Mouse (Mus musculus) embryonic facial prominence, embryonic 13.5 days (tissue): ENCODE data around the gene Arhgap20. TPM values are rescaled to one million over a fixed set of nuclear protein-coding genes. Genes with fewer than 3 reads are reported as not detected.

ENCODE experiments used
- ATAC-seq: fragments of 200-750 bp; cut with Nextera tagmentation; 2 replicates; pipeline ENCODE4 v1.8.0; 2017; ENCODE audit warnings: low read depth; ENCODE audit not compliant: insufficient number of reproducible peaks, insufficient read depth, low FRiP score, low TSS enrichment
- H3K27ac ChIP-seq: fragments of 300-500 bp; sonication (generic); 2 replicates; pipeline ENCODE4 v1.5.1; 2015; ENCODE audit warnings: moderate library complexity, mild to moderate bottlenecking, inconsistent platforms
- H3K27me3 ChIP-seq: fragments of 300-500 bp; sonication (generic); 2 replicates; pipeline ENCODE4 v1.6.1; 2015; ENCODE audit warnings: mild to moderate bottlenecking, inconsistent platforms
- H3K36me3 ChIP-seq: fragments of 300-500 bp; sonication (generic); 2 replicates; pipeline ENCODE4 v1.6.1; 2015; ENCODE audit warnings: mild to moderate bottlenecking, inconsistent platforms
- H3K4me1 ChIP-seq: fragments of 300-500 bp; sonication (generic); 2 replicates; pipeline ENCODE4 v1.6.1; 2015; ENCODE audit warnings: inconsistent platforms
- H3K4me2 ChIP-seq: fragments of 300-500 bp; sonication (generic); 2 replicates; pipeline ENCODE4 v1.6.1; 2015; ENCODE audit warnings: moderate library complexity, mild to moderate bottlenecking, inconsistent platforms
- H3K4me3 ChIP-seq: fragments of 300-500 bp; sonication (generic); 2 replicates; pipeline ENCODE4 v1.5.1; 2015; ENCODE audit warnings: mild to moderate bottlenecking, inconsistent platforms
- H3K9ac ChIP-seq: fragments of 300-500 bp; sonication (generic); 2 replicates; pipeline ENCODE4 v1.6.1; 2015; ENCODE audit warnings: mild to moderate bottlenecking, inconsistent platforms
- H3K9me3 ChIP-seq: fragments of 300-500 bp; sonication (generic); 2 replicates; pipeline ENCODE4 v1.6.1; 2016; ENCODE audit warnings: inconsistent platforms
- WGBS: fragments of 180-500 bp; shearing (Covaris S2); methylation state at CpG from one replicate; pipeline ENCODE4 v1.1.7; 2015; ENCODE audit warnings: mixed read lengths; 5-methylcytosine and 5-hydroxymethylcytosine counted together
- polyA plus RNA-seq: library from polyadenylated mRNA; unstranded; fragments of >200 nt; fragmentation: Nextera tagmentation; extraction: Ambion mirVana; gene quantifications from 2 replicates; pipeline ENCODE4 v1.2.1, GENCODE M21; 2015

Arhgap20 gene
- polyA plus RNA-seq, 1 experiment from 2014 or later: 4.8 TPM

GRCm38 (mm10) chr9:51812931-51813330 lies 47.8 kb downstream of the Arhgap20 start:
- Histone ChIP-seq H3K27ac (no peak overlapping the region), H3K9ac (no peak overlapping the region), H3K4me2 (no peak overlapping the region), H3K4me3 (no peak overlapping the region), H3K4me1 (no peaks in the 10 kb centered on the region), H3K27me3 (no peaks in the 10 kb centered on the region), H3K9me3 (no peaks in the 10 kb centered on the region), H3K36me3 (no peaks in the 10 kb centered on the region)
- 84% methylated on average over 1 of the region's 1 CpGs for WGBS
- ATAC-seq: no peak

GRCm38 (mm10) chr9:51824516-51824915 lies 59.4 kb downstream of the Arhgap20 start:
- no peak for ATAC-seq
- Histone ChIP-seq H3K27me3 (no peaks in the 10 kb centered on the region), H3K4me2 (no peak overlapping the region), H3K27ac (no peak overlapping the region), H3K36me3 (no peaks in the 10 kb centered on the region), H3K9me3 (no peaks in the 10 kb centered on the region), H3K4me3 (no peak overlapping the region), H3K4me1 (no peaks in the 10 kb centered on the region), H3K9ac (no peak overlapping the region)
- 84% methylated on average over 7 of the region's 7 CpGs for WGBS

GRCm38 (mm10) chr9:51831596-51831995 lies 66.5 kb downstream of the Arhgap20 start:
- Histone ChIP-seq H3K4me1 (0 out of 2 replicates have a peak, but pooled peaks cover 6% of the 10 kb centered on the region), H3K27ac (no peak overlapping the region), H3K9me3 (no peaks in the 10 kb centered on the region), H3K4me3 (no peak overlapping the region), H3K36me3 (no peaks in the 10 kb centered on the region), H3K4me2 (no peak overlapping the region), H3K9ac (no peak overlapping the region), H3K27me3 (no peaks in the 10 kb centered on the region)
- WGBS: 70% methylated on average over 11 of the region's 11 CpGs
- ATAC-seq: no peak

- no peaks in the 10 kb centered on the region for H3K27me3 ChIP-seq
- no peak overlapping the region for H3K4me3 ChIP-seq
- no peaks in the 10 kb centered on the region for H3K36me3 ChIP-seq
- WGBS: 49% methylated on average over 5 of the region's 5 CpGs
- no peak overlapping the region for H3K4me2 ChIP-seq
- no peak overlapping the region for H3K9ac ChIP-seq
- H3K4me1 ChIP-seq: 0 out of 2 replicates have a peak, but pooled peaks cover 6% of the 10 kb centered on the region
- no peak for ATAC-seq
- H3K9me3 ChIP-seq: no peaks in the 10 kb centered on the region
- H3K27ac ChIP-seq: no peak overlapping the region
Measured at GRCm38 (mm10) chr9:51832368-51832767, 67.2 kb downstream of the Arhgap20 start.

GRCm38 (mm10) chr9:51837716-51838115 lies 72.6 kb downstream of the Arhgap20 start:
- H3K36me3 ChIP-seq: no peaks in the 10 kb centered on the region
- no peaks in the 10 kb centered on the region for H3K4me1 ChIP-seq
- no peak for ATAC-seq
- H3K4me3 ChIP-seq: no peak overlapping the region
- no peak overlapping the region for H3K4me2 ChIP-seq
- no peaks in the 10 kb centered on the region for H3K9me3 ChIP-seq
- 65% methylated on average over 7 of the region's 7 CpGs for WGBS
- no peaks in the 10 kb centered on the region for H3K27me3 ChIP-seq
- no peak overlapping the region for H3K27ac ChIP-seq
- H3K9ac ChIP-seq: no peak overlapping the region

GRCm38 (mm10) chr9:51843216-51843615 lies 78.1 kb downstream of the Arhgap20 start:
- H3K27ac ChIP-seq: no peak overlapping the region
- H3K4me1 ChIP-seq: no peaks in the 10 kb centered on the region
- H3K4me3 ChIP-seq: no peak overlapping the region
- H3K27me3 ChIP-seq: no peaks in the 10 kb centered on the region
- H3K9ac ChIP-seq: no peak overlapping the region
- H3K36me3 ChIP-seq: no peaks in the 10 kb centered on the region
- WGBS: 62% methylated on average over 4 of the region's 4 CpGs
- no peaks in the 10 kb centered on the region for H3K9me3 ChIP-seq
- H3K4me2 ChIP-seq: no peak overlapping the region
- no peak for ATAC-seq

- WGBS: 85% methylated on average over 10 of the region's 10 CpGs
- Histone ChIP-seq H3K4me1 (no peaks in the 10 kb centered on the region), H3K4me2 (no peak overlapping the region), H3K9ac (no peak overlapping the region), H3K27ac (no peak overlapping the region), H3K4me3 (no peak overlapping the region), H3K27me3 (no peaks in the 10 kb centered on the region), H3K9me3 (no peaks in the 10 kb centered on the region), H3K36me3 (no peaks in the 10 kb centered on the region)
- no peak for ATAC-seq
Measured at GRCm38 (mm10) chr9:51845796-51846195, 80.7 kb downstream of the Arhgap20 start.

- no peaks in the 10 kb centered on the region for H3K4me1 ChIP-seq
- no peak overlapping the region for H3K9ac ChIP-seq
- H3K4me2 ChIP-seq: no peak overlapping the region
- H3K4me3 ChIP-seq: no peak overlapping the region
- H3K27ac ChIP-seq: no peak overlapping the region
- H3K27me3 ChIP-seq: no peaks in the 10 kb centered on the region
- no peak for ATAC-seq
- no peaks in the 10 kb centered on the region; the same call in 1 of the 2 replicates for H3K9me3 ChIP-seq
- WGBS: 83% methylated on average over 5 of the region's 5 CpGs
- no peaks in the 10 kb centered on the region for H3K36me3 ChIP-seq
Measured at GRCm38 (mm10) chr9:51853772-51854171, 88.6 kb downstream of the Arhgap20 start.

- 80% methylated on average over 3 of the region's 3 CpGs for WGBS
- H3K27me3 ChIP-seq: no peaks in the 10 kb centered on the region
- no peak overlapping the region for H3K9ac ChIP-seq
- H3K36me3 ChIP-seq: no peaks in the 10 kb centered on the region
- no peak overlapping the region for H3K4me3 ChIP-seq
- H3K27ac ChIP-seq: no peak overlapping the region
- no peaks in the 10 kb centered on the region for H3K4me1 ChIP-seq
- no peak for ATAC-seq
- H3K4me2 ChIP-seq: no peak overlapping the region
- H3K9me3 ChIP-seq: no peaks in the 10 kb centered on the region
Measured at GRCm38 (mm10) chr9:51864273-51864672, 99.1 kb downstream of the Arhgap20 start.

- Histone ChIP-seq H3K4me3 (no peak overlapping the region), H3K9me3 (no peaks in the 10 kb centered on the region), H3K9ac (no peak overlapping the region), H3K4me2 (no peak overlapping the region), H3K27me3 (no peaks in the 10 kb centered on the region), H3K4me1 (no peaks in the 10 kb centered on the region), H3K36me3 (no peaks in the 10 kb centered on the region), H3K27ac (no peak overlapping the region)
- ATAC-seq: no peak
- WGBS: 54% methylated on average over 4 of the region's 4 CpGs
Measured at GRCm38 (mm10) chr9:51866634-51867033, 101.5 kb downstream of the Arhgap20 start.

GRCm38 (mm10) chr9:51869056-51869455 lies 103.9 kb downstream of the Arhgap20 start:
- 68% methylated on average over 4 of the region's 4 CpGs for WGBS
- H3K27ac ChIP-seq: no peak overlapping the region
- no peaks in the 10 kb centered on the region for H3K27me3 ChIP-seq
- no peaks in the 10 kb centered on the region for H3K4me1 ChIP-seq
- no peak overlapping the region for H3K4me3 ChIP-seq
- H3K9ac ChIP-seq: no peak overlapping the region
- ATAC-seq: no peak
- no peaks in the 10 kb centered on the region for H3K36me3 ChIP-seq
- H3K4me2 ChIP-seq: no peak overlapping the region
- no peaks in the 10 kb centered on the region for H3K9me3 ChIP-seq

GRCm38 (mm10) chr9:51874348-51874747 lies 109.2 kb downstream of the Arhgap20 start:
- Histone ChIP-seq H3K36me3 (no peaks in the 10 kb centered on the region), H3K27ac (no peak overlapping the region), H3K27me3 (no peaks in the 10 kb centered on the region), H3K4me1 (0 out of 2 replicates have a peak, but pooled peaks cover 6% of the 10 kb centered on the region), H3K9ac (no peak overlapping the region), H3K4me3 (no peak overlapping the region), H3K4me2 (no peak overlapping the region), H3K9me3 (no peaks in the 10 kb centered on the region)
- no peak for ATAC-seq
- 31% methylated on average over 4 of the region's 4 CpGs for WGBS

- no peak overlapping the region for H3K4me3 ChIP-seq
- no peaks in the 10 kb centered on the region for H3K27me3 ChIP-seq
- H3K4me2 ChIP-seq: no peak overlapping the region
- no peaks in the 10 kb centered on the region for H3K9me3 ChIP-seq
- H3K27ac ChIP-seq: no peak overlapping the region
- H3K9ac ChIP-seq: no peak overlapping the region
- no peak for ATAC-seq
- H3K36me3 ChIP-seq: no peaks in the 10 kb centered on the region
- 82% methylated on average over 20 of the region's 20 CpGs for WGBS
- 0 out of 2 replicates have a peak, but pooled peaks cover 6% of the 10 kb centered on the region for H3K4me1 ChIP-seq
Measured at GRCm38 (mm10) chr9:51875531-51875930, 110.4 kb downstream of the Arhgap20 start.
